Mouse (Mus musculus) Muller cell, postnatal 12 days (primary cell): ENCODE data around the gene Jag2.

Experiments used
- DNase-seq: peaks from one replicate; pipeline ENCODE4 v3.0.0-alpha.2; 2015; ENCODE audit errors: inconsistent ontology term

Gene Jag2

GRCm38 (mm10) chr12:112868178-112869087 is 61.1 kb downstream of the Jag2 start, which contains the start of gene Gpr132:
Gene Gpr132 (minus strand): TSS chr12:112868228.
- DNase-seq = no peak

- DNase-seq = no peak
Measured at GRCm38 (mm10) chr12:112867106-112867674, 62.4 kb downstream of the Jag2 start.

- DNase-seq = peak; percentile 90
Measured at GRCm38 (mm10) chr12:112866467-112867080, 63.0 kb downstream of the Jag2 start.

GRCm38 (mm10) chr12:112864804-112865203 is 64.8 kb downstream of the Jag2 start:
- no peak for DNase-seq

- peak; percentile 81 for DNase-seq
Measured at GRCm38 (mm10) chr12:112861911-112862321, 67.7 kb downstream of the Jag2 start.

GRCm38 (mm10) chr12:112860765-112861164 is 68.8 kb downstream of the Jag2 start:
- DNase-seq = no peak

GRCm38 (mm10) chr12:112859930-112860329 is 69.6 kb downstream of the Jag2 start:
- no peak for DNase-seq

- no peak for DNase-seq
Measured at GRCm38 (mm10) chr12:112858581-112859336, 70.8 kb downstream of the Jag2 start.
